Mouse (Mus musculus) hindbrain, embryonic 12.5 days (tissue): ENCODE results near the gene Ncam1. TPM values are rescaled to one million over a fixed set of nuclear protein-coding genes. Genes with fewer than 3 reads are reported as not detected.

Experiments
- ATAC-seq: fragments of 200-750 bp; cut with Nextera tagmentation; 2 replicates; pipeline ENCODE4 v1.8.0; 2017; ENCODE audit warnings: moderate TSS enrichment; ENCODE audit not compliant: low FRiP score
- H3K27ac ChIP-seq: fragments of 300-500 bp; sonication (generic); 2 replicates; pipeline ENCODE4 v1.5.1; 2016; ENCODE audit warnings: mild to moderate bottlenecking
- H3K27me3 ChIP-seq: fragments of 300-500 bp; sonication (generic); 2 replicates; pipeline ENCODE4 v1.6.1; 2016; ENCODE audit warnings: mild to moderate bottlenecking
- H3K36me3 ChIP-seq: fragments of 300-500 bp; sonication (generic); 2 replicates; pipeline ENCODE4 v1.6.1; 2016; ENCODE audit warnings: mild to moderate bottlenecking
- H3K4me1 ChIP-seq: fragments of 300-500 bp; sonication (generic); 2 replicates; pipeline ENCODE4 v1.6.1; 2016
- H3K4me2 ChIP-seq: fragments of 300-500 bp; sonication (generic); replicated peaks from 2 replicates; pipeline ENCODE4 v1.6.1; 2016; ENCODE audit warnings: mild to moderate bottlenecking
- H3K4me3 ChIP-seq: fragments of 300-500 bp; sonication (generic); 2 replicates; pipeline ENCODE4 v1.5.1; 2016; ENCODE audit warnings: mild to moderate bottlenecking
- H3K9ac ChIP-seq: fragments of 300-500 bp; sonication (generic); 2 replicates; pipeline ENCODE4 v1.6.1; 2016; ENCODE audit warnings: mild to moderate bottlenecking, moderate library complexity
- H3K9me3 ChIP-seq: fragments of 300-500 bp; sonication (generic); replicated peaks from 2 replicates; pipeline ENCODE4 v1.6.1; 2016; ENCODE audit warnings: mild to moderate bottlenecking
- WGBS: fragments of 180-500 bp; shearing (Covaris S2); methylation state at CpG from one replicate; pipeline ENCODE4 v1.1.7; 2016; 5-methylcytosine and 5-hydroxymethylcytosine counted together
- polyA plus RNA-seq: library from polyadenylated mRNA; unstranded; fragments of >200 nt; fragmentation: Nextera tagmentation; extraction: Ambion mirVana; gene quantifications from 2 replicates; pipeline ENCODE4 v1.2.1, GENCODE M21; 2016

Gene Ncam1
- polyA plus RNA-seq, 1 experiment from 2014 or later = 239 TPM

DNA sequence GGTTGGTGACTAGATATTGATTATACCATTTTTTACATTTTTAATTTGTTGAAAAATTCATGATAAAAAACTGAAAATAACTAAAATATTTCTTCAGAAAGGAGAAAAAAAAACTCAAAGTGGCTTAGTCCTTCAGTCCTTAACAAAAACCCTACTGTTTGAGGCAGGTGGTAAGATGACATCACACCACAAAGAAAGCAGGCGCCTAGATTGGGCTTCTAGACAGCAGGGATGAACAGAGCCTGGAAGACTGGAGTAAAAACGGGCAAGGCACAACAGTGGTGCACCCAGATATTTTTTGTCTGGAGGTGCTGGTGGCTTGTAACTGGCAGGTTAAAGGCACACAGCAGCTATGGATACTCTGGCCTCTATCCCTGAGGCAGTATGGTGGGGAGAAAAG, 168.4 kb downstream of the Ncam1 start:
- H3K9me3 ChIP-seq = no peaks in the 10 kb centered on the region
- no peak overlapping the region for H3K27ac ChIP-seq
- no peak overlapping the region for H3K4me3 ChIP-seq
- no peak overlapping the region for H3K4me2 ChIP-seq
- H3K4me1 ChIP-seq = peaks cover 5% of the 10 kb centered on the region
- no peak overlapping the region for H3K9ac ChIP-seq
- no peaks in the 10 kb centered on the region for H3K36me3 ChIP-seq
- 74% methylated on average over 2 of the region's 2 CpGs for WGBS
- no peaks in the 10 kb centered on the region for H3K27me3 ChIP-seq
- no peak for ATAC-seq

DNA sequence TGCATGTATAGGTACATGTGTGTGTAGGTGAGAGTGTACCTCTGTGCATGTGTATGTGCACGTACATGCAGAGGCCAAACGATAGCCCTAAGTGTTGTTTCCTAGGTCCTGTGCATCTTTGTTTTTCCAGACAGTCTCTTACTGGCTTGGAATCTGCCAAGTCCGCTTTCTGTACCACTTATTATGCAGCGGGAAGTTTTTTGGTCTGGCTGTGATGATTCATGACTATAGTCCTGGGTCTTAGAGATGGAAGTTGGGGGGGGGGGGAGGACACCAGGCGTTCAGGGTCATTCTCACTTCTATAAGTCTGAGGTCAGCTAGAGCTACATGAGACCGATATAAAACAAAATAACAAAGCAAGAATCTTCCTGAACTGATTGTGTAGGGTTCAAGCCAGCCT, 173.8 kb downstream of the Ncam1 start:
- H3K36me3 ChIP-seq = no peaks in the 10 kb centered on the region
- no peaks in the 10 kb centered on the region for H3K27me3 ChIP-seq
- H3K9me3 ChIP-seq = no peaks in the 10 kb centered on the region
- no peak overlapping the region; the same call in 1 of the 2 replicates for H3K4me2 ChIP-seq
- H3K4me3 ChIP-seq = no peak overlapping the region
- WGBS = 83% methylated on average over 6 of the region's 6 CpGs
- H3K9ac ChIP-seq = no peak overlapping the region
- peak; percentile 14; the same call in 1 of the 2 replicates for ATAC-seq
- H3K4me1 ChIP-seq = peaks cover 29% of the 10 kb centered on the region
- peak overlapping the region; percentile 81 for H3K27ac ChIP-seq

DNA sequence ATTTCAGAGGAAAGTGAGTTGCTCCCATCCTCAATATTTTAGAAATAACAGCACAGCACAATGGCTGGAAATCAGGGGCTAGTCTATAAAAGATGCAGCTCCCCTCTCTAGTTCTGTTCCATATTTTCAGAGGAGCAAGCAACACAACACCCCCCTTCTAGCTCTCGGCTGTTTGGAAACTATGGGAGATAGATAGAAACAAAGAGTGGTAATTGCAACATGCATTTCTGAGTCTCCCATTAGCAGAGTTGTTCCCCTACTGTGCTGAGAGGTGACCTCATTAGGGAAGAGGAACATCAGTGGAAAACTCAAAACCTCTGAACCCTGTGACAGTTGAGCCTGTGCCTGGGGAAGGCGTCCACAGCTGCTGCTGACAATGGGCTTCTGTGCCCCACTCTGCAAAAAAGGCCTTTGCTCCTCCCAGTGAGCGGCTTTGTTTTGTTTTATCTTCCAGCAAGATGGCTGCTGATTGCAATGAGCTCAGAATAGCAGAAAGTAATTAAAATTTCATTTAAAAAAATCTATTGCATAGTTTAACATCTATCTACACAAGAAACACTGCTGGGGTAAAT, 174.7 kb downstream of the Ncam1 start:
- Histone ChIP-seq H3K4me2 (no peak overlapping the region; the same call in 1 of the 2 replicates), H3K27me3 (no peaks in the 10 kb centered on the region), H3K4me1 (peaks cover 29% of the 10 kb centered on the region), H3K27ac (peak overlapping the region; percentile 81), H3K36me3 (no peaks in the 10 kb centered on the region), H3K9me3 (no peaks in the 10 kb centered on the region), H3K9ac (no peak overlapping the region), H3K4me3 (no peak overlapping the region)
- peak; percentile 80 for ATAC-seq
- 30% methylated on average over 3 of the region's 3 CpGs for WGBS

DNA sequence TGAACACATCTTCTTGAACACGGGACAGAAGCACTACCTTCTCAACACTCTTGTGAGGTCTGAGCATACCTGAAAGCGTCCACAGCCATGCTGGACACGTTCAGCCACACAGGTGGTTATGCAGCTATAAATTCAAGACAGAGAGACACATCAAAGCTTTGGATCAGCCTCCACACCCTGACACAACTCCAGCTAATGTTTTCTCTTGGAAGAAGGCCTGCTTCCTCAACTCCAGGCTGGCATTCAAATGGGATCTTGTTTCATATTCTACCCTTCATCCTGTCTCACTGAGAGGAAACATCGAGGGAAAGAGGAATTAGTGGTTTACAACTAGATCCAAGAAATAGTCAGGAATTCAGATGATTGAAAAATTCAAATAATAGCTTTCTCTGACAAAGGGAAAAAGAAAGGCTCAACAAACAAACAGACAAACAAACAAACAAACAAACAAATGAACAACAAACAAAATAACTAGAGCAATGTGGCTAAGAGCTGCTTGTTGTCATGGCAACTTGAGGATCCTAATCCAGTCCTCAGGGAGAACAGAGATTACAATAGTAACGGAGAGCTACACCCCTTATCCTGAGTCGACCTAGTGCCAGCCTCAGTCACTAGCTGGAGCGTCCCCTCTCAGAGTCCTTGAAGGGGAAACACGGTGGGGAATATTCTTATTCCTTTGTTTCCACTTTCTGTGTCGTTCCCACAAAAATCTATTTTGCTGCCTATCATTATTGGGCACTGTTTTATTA, 175.6 kb downstream of the Ncam1 start:
- Histone ChIP-seq H3K9ac (no peak overlapping the region), H3K36me3 (no peaks in the 10 kb centered on the region), H3K9me3 (no peaks in the 10 kb centered on the region), H3K4me3 (no peak overlapping the region), H3K27ac (peak overlapping the region; percentile 81), H3K4me2 (no peak overlapping the region), H3K4me1 (peaks cover 29% of the 10 kb centered on the region), H3K27me3 (no peaks in the 10 kb centered on the region)
- WGBS = 66% methylated on average over 9 of the region's 9 CpGs
- ATAC-seq = no peak

DNA sequence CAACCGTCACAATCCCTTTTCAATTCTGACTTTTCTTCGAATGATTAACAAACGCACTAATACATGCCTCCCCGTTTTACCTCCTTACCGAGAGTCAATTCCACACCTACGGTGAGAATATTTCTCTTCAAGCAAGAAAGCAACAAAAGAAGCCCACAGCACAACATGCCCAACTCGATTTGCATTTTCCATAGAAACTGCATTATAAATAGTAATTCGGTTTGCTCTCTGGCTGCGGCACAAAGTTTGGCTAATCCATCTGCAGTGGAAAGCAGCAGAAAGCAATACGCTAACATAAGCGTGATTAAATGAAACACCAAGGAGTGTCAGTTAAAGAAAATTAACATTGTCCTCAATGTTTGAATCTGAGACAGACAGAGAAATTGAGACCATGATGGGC, 177.0 kb downstream of the Ncam1 start:
- Histone ChIP-seq H3K27me3 (no peaks in the 10 kb centered on the region), H3K4me2 (no peak overlapping the region), H3K9me3 (no peaks in the 10 kb centered on the region), H3K4me1 (peaks cover 29% of the 10 kb centered on the region), H3K27ac (no peak overlapping the region), H3K36me3 (no peaks in the 10 kb centered on the region), H3K4me3 (no peak overlapping the region), H3K9ac (no peak overlapping the region)
- WGBS = 79% methylated on average over 11 of the region's 11 CpGs
- ATAC-seq = no peak

DNA sequence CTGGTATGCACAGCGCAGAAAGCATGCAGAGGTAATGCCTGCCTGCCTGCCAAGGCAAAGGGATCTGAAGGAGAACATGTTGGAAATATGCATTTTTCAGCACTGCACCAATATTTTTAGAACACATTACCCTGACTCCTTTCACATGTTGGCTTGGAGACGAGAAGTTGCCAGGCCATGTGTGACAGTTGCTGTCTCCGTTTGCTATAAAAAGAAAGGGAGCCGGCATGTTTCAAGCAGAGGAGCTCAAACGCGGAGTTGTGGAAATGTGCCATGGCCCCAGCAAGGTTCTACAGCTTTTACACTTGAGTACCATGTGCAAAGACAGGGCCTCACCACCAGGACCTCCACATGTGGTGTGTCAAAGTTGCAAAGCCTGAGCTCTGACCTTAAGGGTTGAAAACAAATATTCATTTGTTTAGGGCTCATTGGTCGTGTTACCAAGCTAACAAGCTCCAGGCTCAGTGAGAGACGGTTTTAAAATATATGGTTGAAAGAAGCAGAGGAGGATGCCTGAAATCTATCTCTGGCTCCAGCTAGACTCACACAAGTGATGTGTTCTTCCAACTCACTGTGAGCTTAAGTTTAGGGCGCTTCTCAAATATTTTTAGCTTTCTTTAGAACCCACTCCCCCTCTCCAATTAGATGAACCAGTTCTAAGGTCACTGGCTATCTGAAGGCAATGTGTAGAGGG, 179.9 kb downstream of the Ncam1 start:
- peaks cover 12% of the 10 kb centered on the region for H3K4me1 ChIP-seq
- H3K4me2 ChIP-seq = no peak overlapping the region
- H3K9ac ChIP-seq = no peak overlapping the region
- 0 out of 2 replicates have a peak, but pooled peaks cover 6% of the 10 kb centered on the region for H3K36me3 ChIP-seq
- H3K9me3 ChIP-seq = no peaks in the 10 kb centered on the region
- H3K4me3 ChIP-seq = no peak overlapping the region
- H3K27me3 ChIP-seq = no peaks in the 10 kb centered on the region
- ATAC-seq = no peak
- 78% methylated on average over 9 of the region's 9 CpGs for WGBS
- H3K27ac ChIP-seq = no peak overlapping the region

DNA sequence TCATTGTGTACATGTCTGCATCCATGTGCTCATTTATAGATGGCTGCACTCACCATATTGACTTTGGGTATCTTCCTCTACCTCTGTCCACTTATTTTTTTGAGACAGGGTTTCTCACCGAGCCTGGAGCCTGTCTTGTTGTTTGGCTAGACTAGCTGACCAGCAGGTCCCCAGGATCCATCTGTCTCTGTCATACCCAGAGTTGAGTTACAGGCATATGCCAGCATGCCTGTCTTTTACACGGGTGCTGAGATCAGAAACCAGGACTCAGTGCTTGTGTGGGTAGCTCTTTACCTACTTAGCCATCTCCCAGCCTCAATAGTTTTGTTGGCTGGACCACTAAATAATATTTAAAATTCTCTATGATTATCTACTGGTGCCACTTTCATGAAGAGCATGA, 180.5 kb downstream of the Ncam1 start:
- Histone ChIP-seq H3K4me1 (peaks cover 7% of the 10 kb centered on the region; the same call in 1 of the 2 replicates), H3K27me3 (no peaks in the 10 kb centered on the region), H3K4me2 (no peak overlapping the region), H3K9ac (no peak overlapping the region), H3K4me3 (no peak overlapping the region), H3K27ac (no peak overlapping the region), H3K36me3 (0 out of 2 replicates have a peak, but pooled peaks cover 6% of the 10 kb centered on the region), H3K9me3 (no peaks in the 10 kb centered on the region)
- 64% methylated on average over 2 of the region's 2 CpGs for WGBS
- ATAC-seq = no peak

DNA sequence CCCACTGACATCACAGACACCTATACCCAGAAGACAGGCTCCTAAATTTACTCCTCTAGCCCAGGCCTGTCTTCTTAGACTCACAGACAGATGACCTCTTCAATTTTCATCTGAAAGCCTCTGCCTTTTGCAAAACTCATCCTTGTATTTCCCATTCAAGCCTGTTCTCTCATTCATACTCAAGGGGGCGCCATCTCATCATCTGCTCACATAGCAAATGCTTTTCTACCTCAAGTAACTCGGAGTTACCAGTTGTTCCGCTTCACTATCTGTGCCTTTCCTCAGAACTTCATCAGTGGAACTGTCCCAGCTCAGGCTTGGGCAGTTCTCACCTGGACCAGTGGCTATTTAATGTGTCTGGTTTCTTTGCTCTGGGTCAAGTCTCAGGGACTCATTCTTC, 181.5 kb downstream of the Ncam1 start:
- 0 out of 2 replicates have a peak, but pooled peaks cover 6% of the 10 kb centered on the region for H3K36me3 ChIP-seq
- no peaks in the 10 kb centered on the region; the same call in 1 of the 2 replicates for H3K4me1 ChIP-seq
- no peak overlapping the region for H3K9ac ChIP-seq
- no peak overlapping the region for H3K4me2 ChIP-seq
- no peaks in the 10 kb centered on the region for H3K27me3 ChIP-seq
- no peak; the same call in 1 of the 2 replicates for ATAC-seq
- H3K9me3 ChIP-seq = no peaks in the 10 kb centered on the region
- H3K27ac ChIP-seq = no peak overlapping the region
- no peak overlapping the region for H3K4me3 ChIP-seq
- 17% methylated on average over 3 of the region's 3 CpGs for WGBS

DNA sequence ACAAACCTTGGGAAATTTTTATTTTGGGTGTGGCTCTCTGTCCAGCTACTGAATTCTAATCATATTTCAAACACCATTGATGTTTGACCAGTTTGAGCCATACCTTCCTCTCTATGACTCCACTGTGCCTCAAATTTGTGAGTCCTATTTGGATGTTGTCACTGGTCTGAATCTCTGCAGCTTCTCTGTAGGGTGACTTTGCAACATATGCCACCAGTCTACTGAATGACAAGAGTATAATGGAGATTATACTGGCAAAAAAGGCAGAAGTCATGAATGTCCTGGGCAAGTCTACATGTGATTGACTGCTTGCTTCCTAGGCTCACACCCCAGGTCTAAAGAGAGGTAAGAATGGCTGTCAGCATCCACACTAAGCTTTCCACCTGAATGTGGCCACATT, 186.3 kb downstream of the Ncam1 start:
- Histone ChIP-seq H3K4me3 (no peak overlapping the region), H3K9me3 (no peaks in the 10 kb centered on the region), H3K27ac (no peak overlapping the region), H3K27me3 (no peaks in the 10 kb centered on the region), H3K4me2 (no peak overlapping the region), H3K4me1 (peaks cover 8% of the 10 kb centered on the region), H3K9ac (no peak overlapping the region), H3K36me3 (0 out of 2 replicates have a peak, but pooled peaks cover 6% of the 10 kb centered on the region)
- ATAC-seq = no peak

DNA sequence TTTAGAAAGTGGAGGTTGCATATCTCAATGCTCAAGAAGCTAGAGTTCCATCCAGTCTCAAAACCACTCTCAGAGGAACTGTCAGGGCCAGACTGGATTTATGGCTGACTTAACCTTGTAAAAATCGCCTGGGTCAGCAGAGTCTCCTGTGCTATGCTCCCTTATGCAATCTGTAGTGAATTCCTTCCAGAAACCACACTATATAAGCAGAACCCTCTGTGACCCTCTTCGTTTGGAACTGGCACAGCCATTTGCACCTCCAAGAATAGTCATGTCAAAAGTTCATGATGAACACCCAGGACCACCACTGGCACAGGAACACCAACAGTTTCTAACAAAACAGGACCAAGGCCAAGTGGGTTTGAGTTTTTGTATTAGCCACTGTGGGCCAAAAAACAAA, 190.5 kb downstream of the Ncam1 start:
- no peak overlapping the region for H3K27ac ChIP-seq
- no peak overlapping the region for H3K4me2 ChIP-seq
- H3K4me1 ChIP-seq = peaks cover 25% of the 10 kb centered on the region
- no peaks in the 10 kb centered on the region for H3K27me3 ChIP-seq
- WGBS = 77% methylated on average over 2 of the region's 2 CpGs
- H3K4me3 ChIP-seq = no peak overlapping the region
- H3K36me3 ChIP-seq = no peaks in the 10 kb centered on the region
- no peak for ATAC-seq
- H3K9me3 ChIP-seq = no peaks in the 10 kb centered on the region
- H3K9ac ChIP-seq = no peak overlapping the region

DNA sequence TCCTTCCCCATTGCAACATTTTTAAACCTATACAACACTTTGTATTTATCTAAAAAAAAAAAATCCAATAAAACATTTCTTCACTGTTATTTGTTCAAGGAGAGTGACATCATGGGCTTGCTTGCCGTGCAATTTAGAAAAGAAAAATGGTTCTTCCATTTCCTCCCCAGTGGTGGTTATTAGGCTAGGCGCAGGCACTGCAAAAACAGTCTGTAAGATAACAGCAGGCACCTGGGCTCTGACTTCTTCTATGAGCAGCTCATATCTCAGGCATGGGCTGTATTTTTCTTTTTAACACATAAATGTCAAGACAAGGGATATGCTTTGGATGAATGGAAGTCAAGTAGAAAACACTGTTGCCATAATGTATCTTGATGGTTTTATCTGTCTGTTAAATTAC, 192.0 kb downstream of the Ncam1 start:
- peak; percentile 23; the same call in 1 of the 2 replicates for ATAC-seq
- 16% methylated on average over 2 of the region's 2 CpGs for WGBS
- no peak overlapping the region for H3K4me3 ChIP-seq
- H3K4me1 ChIP-seq = peaks cover 25% of the 10 kb centered on the region
- H3K36me3 ChIP-seq = no peaks in the 10 kb centered on the region
- no peak overlapping the region for H3K4me2 ChIP-seq
- H3K9me3 ChIP-seq = no peaks in the 10 kb centered on the region
- H3K27me3 ChIP-seq = no peaks in the 10 kb centered on the region
- H3K27ac ChIP-seq = peak overlapping the region; percentile 56
- no peak overlapping the region for H3K9ac ChIP-seq

DNA sequence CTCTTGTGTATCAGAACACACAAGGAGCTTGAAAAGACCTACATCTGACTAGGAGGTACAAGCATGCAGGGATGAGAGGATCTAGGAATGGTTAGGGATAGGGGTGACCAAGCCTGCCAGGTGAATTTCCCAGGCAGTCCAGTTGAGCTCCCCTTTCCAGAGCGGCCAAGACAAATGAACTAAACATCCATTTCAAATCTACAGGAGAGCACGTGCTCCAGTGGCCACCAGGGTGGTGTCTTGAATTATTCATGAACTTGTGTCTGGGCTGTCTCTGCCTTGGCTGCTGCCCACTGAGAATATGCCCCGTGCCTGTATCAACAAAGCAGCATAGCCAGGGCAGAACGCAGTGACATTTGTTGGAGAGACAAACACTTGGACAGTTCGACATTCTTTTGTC, 192.4 kb downstream of the Ncam1 start:
- H3K4me1 ChIP-seq = peaks cover 25% of the 10 kb centered on the region
- no peaks in the 10 kb centered on the region for H3K27me3 ChIP-seq
- no peaks in the 10 kb centered on the region for H3K9me3 ChIP-seq
- peak; percentile 95 for ATAC-seq
- peak overlapping the region; percentile 13; the same call in 1 of the 2 replicates for H3K4me2 ChIP-seq
- H3K36me3 ChIP-seq = no peaks in the 10 kb centered on the region
- no peak overlapping the region for H3K9ac ChIP-seq
- H3K4me3 ChIP-seq = no peak overlapping the region
- WGBS = 11% methylated on average over 5 of the region's 5 CpGs
- H3K27ac ChIP-seq = peak overlapping the region; percentile 56
